Mouse (Mus musculus): ENCODE data around the gene 1700007K13Rik. TPM values are rescaled to one million over a fixed set of nuclear protein-coding genes. Genes with fewer than 3 reads are reported as not detected.

1700007K13Rik gene
- polyA plus RNA-seq, 1 experiment, result 2.4 TPM

DNA sequence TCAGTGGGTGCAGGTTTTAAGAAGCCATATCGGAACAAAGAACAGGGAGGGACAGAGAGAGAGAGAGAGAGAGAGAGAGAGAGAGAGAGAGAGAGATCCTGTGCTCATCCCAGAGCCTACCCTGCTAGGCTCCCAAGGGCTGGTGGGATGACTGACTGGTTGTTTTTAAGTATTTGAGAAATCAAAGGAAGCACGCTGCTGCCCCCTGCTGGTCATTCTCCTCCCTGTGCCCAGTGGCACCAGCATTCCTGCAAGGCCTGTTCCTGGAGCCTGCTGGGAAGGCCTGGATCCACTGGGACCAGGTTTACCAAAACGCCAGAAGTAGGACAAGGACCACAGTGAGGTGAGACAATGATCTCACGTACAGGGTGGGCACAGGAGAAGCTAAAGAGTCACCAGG, 46.2 kb downstream of the 1700007K13Rik start:
- peak; percentile 88 to 99 for DNase-seq (ENCODE audit: extremely low spot score in 1 of 2, low spot score in 1 of 2)

DNA sequence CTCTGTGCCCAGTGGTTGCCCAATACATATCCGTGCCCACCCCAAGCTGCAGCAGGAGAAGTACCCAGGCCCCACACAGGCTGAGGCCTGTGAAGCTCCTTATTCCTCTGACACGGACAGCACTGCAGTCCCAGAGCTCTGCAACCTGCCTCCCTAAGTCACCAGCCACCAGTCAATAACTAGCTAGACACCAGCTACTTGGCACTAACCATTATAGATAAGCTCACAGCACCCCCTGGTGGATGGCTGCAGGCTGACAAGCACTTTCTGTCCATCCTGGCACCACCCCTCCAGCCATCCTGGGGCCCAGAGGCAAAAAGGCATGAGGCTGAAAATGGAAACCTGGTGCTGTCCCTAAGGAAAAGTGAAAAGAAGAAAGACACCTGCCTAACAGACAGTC, 48.1 kb downstream of the 1700007K13Rik start:
- DNase-seq (ENCODE audit: extremely low spot score in 1 of 2, low spot score in 1 of 2), result peak; percentile 81 to 96

DNA sequence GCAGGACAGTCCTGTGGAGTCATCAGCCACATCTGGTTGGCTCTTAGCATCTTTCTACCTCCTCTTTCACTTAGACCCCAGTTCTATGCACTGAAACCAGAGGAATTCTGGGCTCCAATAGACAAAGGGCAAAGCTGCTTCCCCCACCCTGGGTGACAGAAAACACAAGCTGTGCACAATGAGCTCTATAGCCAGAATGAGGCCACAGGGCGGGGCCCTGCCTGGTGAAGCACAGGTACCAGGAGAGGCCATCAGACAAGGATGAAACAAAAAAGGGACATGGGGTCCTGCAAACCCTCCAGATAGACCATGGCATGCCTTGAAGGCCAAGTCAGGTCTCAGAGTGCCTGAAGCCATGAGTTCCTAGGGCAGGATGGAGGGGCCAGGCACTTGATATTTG, 49.6 kb downstream of the 1700007K13Rik start:
- no peak for DNase-seq (ENCODE audit: extremely low spot score in 1 of 2, low spot score in 1 of 2)

DNA sequence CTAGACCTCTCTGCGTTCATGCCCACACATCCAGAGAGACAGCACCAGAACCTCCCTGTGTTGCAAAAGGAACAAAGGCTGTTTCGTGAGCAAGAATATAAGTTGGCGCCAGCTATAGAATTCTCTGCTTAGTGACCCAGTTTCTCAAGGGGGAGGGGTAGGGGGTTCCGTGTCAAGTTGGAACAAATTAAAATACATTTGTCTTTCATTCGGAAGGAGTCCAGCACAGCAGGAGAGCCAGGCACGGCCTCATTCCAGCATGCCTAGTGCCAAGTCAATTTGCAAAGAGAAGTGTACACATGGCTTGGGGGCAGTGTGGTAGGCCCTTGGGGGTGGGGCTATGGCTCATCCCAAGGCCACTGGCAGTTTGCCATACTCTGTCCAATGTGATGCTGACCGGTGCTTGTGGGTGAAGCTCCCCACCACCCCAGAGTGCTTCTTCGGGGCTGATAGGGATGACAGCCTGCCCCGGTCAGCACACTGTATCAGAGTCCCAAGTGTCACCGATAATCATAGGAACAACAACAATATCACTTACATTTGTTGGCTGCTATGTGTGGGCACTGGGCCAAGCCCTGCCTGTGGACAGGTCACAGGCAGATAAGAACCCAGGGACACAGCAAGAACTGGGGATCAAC, 50.6 kb downstream of the 1700007K13Rik start:
- DNase-seq (ENCODE audit: extremely low spot score in 1 of 2, low spot score in 1 of 2), result peak; percentile 49 to 80

DNA sequence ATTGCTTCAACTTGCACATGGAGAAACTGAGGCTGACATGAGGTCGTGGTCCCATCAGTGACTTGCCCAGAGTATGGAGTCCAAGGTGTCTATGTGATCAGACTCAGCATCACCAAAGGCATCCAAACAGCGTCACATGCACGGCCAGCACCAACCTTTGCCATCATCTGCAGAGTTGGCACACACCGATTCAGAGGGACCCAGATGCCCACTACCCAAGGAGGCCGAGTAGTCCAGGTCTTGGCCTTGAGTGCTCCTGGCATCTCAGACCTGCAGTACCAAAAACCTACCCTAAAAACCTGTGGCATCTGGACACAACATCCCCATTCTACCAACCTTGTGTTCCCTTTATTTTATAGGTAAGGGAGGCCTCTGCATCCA, 51.4 kb downstream of the 1700007K13Rik start:
- no peak for DNase-seq (ENCODE audit: extremely low spot score in 1 of 2, low spot score in 1 of 2)

DNA sequence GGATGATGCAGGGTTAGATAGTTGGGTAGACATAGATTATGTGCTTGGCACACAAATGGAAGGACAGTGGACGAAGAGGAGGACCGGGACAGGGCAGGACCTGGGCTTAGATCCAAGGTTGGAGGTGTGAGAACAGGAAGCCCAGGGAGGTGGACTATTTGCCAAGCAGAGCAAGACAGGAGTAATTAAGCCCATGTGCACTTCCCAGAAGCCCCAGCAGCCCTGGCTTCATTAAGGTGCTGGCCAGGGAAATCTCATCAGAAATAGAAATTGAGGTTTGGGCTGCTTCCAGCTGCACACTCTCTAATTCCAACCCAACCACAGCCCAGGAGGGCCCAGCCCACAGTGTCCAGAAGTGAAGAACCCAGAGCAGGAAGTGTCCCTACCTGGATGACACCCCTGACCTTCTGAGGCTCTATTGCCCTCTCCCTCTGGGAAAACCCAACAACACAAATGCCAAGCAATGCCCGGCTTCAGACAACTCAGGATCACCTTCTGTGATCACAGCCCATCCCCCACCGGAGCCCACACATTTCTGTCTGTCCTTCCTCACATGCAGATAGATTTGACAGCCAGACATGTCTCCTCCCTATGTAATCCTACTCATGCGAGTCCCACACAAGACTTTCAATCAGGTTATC, 51.9 kb downstream of the 1700007K13Rik start:
- DNase-seq (ENCODE audit: extremely low spot score in 1 of 2, low spot score in 1 of 2), result no peak

DNA sequence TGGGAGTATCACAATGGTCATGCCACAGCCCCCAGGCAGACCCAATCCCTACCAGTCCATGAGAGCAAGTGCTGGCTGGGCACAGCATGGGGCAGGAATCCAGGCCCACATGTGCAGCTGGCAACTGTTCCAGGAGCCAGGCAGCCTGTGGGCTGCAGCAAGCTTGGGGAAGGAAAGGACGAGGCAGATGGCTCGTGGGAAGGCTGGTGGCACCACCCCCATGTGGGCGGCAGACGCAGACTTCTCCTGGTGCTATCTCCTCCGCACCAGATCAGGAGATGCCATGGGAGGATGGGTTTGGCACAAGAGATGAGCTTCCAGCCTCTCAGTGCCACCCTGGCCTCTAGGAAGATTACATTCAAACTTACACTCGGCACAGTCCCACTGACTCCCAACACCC, 53.2 kb downstream of the 1700007K13Rik start:
- peak; percentile 91 to 95 for DNase-seq (ENCODE audit: extremely low spot score in 1 of 2, low spot score in 1 of 2)

Other genes starting within 250 kb of the 1700007K13Rik start
- 13.0 and 15.0 TPM in 2 replicates for gene Ppp1r26, start 19.5 kb downstream of the 1700007K13Rik start, polyA plus RNA-seq (2012; rRNA removed)
- 34.7 and 37.4 TPM in 2 replicates for gene Mrps2, start 1.7 kb upstream of the 1700007K13Rik start, polyA plus RNA-seq (2012; rRNA removed)
- 1.3 and 1.4 TPM in 2 replicates for gene Gbgt1, start 30.6 kb upstream of the 1700007K13Rik start, polyA plus RNA-seq (2012; rRNA removed)
- gene Gm10134, start 39.8 kb upstream of the 1700007K13Rik start, polyA plus RNA-seq (2012; rRNA removed), result 0.54 TPM in 1 of 2 replicates, not detected in the other
- 90.9 and 92.7 TPM in 2 replicates for gene Ralgds, start 46.8 kb upstream of the 1700007K13Rik start, polyA plus RNA-seq (2012; rRNA removed)
- gene Cel, start 97.1 kb upstream of the 1700007K13Rik start, polyA plus RNA-seq (2012; rRNA removed), result 0.10 TPM in 1 of 2 replicates, not detected in the other
- gene Gtf3c5, start 117.4 kb upstream of the 1700007K13Rik start, polyA plus RNA-seq (2012; rRNA removed), result 21.8 and 23.8 TPM in 2 replicates
- 0.08 TPM in 1 of 2 replicates, not detected in the other for gene Gfi1b, start 155.7 kb upstream of the 1700007K13Rik start, polyA plus RNA-seq (2012; rRNA removed)
- gene Tsc1, start 174.9 kb upstream of the 1700007K13Rik start, polyA plus RNA-seq (2012; rRNA removed), result 31.0 and 33.7 TPM in 2 replicates
- 0.36 and 0.57 TPM in 2 replicates for gene Spaca9, start 233.4 kb upstream of the 1700007K13Rik start, polyA plus RNA-seq (2012; rRNA removed)
- gene Ak8, start 233.8 kb upstream of the 1700007K13Rik start, polyA plus RNA-seq (2012; rRNA removed), result 1.8 and 1.9 TPM in 2 replicates